Mouse (Mus musculus): ENCODE results near the gene Mast4.

DNA sequence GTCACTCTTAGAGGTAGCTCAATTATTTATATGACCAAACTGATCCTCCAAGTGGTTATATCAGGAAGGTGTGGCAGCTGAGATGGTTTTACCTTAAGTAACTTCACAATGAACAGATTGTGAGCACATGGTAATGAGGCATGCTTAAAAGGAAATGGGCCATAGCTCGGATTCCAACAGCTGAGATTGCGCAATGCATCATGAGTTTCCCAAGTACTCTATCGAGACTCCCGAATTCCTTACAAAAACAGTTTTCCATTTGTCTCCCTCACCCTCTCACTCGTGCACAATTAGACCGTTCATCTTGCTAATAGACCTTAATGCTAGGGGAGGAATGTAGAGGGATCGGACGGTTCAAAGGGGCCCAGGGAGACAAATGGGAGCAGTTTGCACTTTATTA lies 564.1 kb downstream of the Mast4 start:
- TF ChIP-seq CTCF (IDR thresholded peaks at IDR 0.05; ENCODE audit: low read depth) = no peak
- no peak for TF ChIP-seq EP300 (IDR thresholded peaks at IDR 0.05; ENCODE audit: low read depth)
